Mouse (Mus musculus): ENCODE measurements around the gene Eps8. TPM values are rescaled to one million over a fixed set of nuclear protein-coding genes. Genes with fewer than 3 reads are reported as not detected.

Eps8 gene
- polyA plus RNA-seq (2015; fragmentation: Nextera tagmentation; extraction: Ambion mirVana), result 27.0 and 30.8 TPM in 2 replicates

GRCm38 (mm10) chr6:137654776-137655175 lies at the start of gene Eps8:
Gene Eps8, minus strand, starts transcription at chr6:137654876.
- Histone ChIP-seq H3K4me2 (no peak within 1 kb of the TSS), H3K4me1 (no peaks in the 10 kb centered on the region), H3K36me3 (no peaks in the 10 kb centered on the region), H3K4me3 (no peak within 1 kb of the TSS), H3K9me3 (no peaks in the 10 kb centered on the region), H3K27ac (no peak within 1 kb of the TSS), H3K9ac (no peak within 1 kb of the TSS), H3K27me3 (no peaks in the 10 kb centered on the region)
- 70% methylated on average over 2 of the region's 2 CpGs for WGBS
- no peak for ATAC-seq (ENCODE audit: insufficient number of reproducible peaks, low FRiP score, low TSS enrichment, low read depth)

GRCm38 (mm10) chr6:137703431-137703830 lies 48.8 kb upstream of the Eps8 start:
- H3K9me3 ChIP-seq, result no peaks in the 10 kb centered on the region
- no peak for ATAC-seq (ENCODE audit: insufficient number of reproducible peaks, low FRiP score, low TSS enrichment, low read depth)
- no peak overlapping the region for H3K9ac ChIP-seq
- H3K27me3 ChIP-seq, result no peaks in the 10 kb centered on the region
- no peaks in the 10 kb centered on the region for H3K4me1 ChIP-seq
- H3K4me2 ChIP-seq, result no peak overlapping the region
- H3K27ac ChIP-seq, result no peak overlapping the region
- H3K36me3 ChIP-seq, result no peaks in the 10 kb centered on the region
- no peak overlapping the region for H3K4me3 ChIP-seq
- 75% methylated on average over 7 of the region's 7 CpGs for WGBS

- Histone ChIP-seq H3K9ac (no peak overlapping the region), H3K36me3 (no peaks in the 10 kb centered on the region), H3K4me1 (no peaks in the 10 kb centered on the region), H3K4me2 (no peak overlapping the region), H3K9me3 (no peaks in the 10 kb centered on the region), H3K4me3 (no peak overlapping the region), H3K27me3 (no peaks in the 10 kb centered on the region), H3K27ac (no peak overlapping the region)
- WGBS, result 62% methylated on average over 4 of the region's 4 CpGs
- no peak for ATAC-seq (ENCODE audit: insufficient number of reproducible peaks, low FRiP score, low TSS enrichment, low read depth)
These were observed 48.2 kb upstream of the Eps8 start for GRCm38 (mm10) chr6:137702918-137703317.

GRCm38 (mm10) chr6:137702186-137702585 lies 47.5 kb upstream of the Eps8 start:
- H3K36me3 ChIP-seq, result no peaks in the 10 kb centered on the region
- H3K4me1 ChIP-seq, result no peaks in the 10 kb centered on the region
- no peak overlapping the region for H3K27ac ChIP-seq
- no peaks in the 10 kb centered on the region for H3K27me3 ChIP-seq
- H3K9ac ChIP-seq, result no peak overlapping the region
- H3K4me3 ChIP-seq, result no peak overlapping the region
- no peak overlapping the region for H3K4me2 ChIP-seq
- 84% methylated on average over 3 of the region's 3 CpGs for WGBS
- H3K9me3 ChIP-seq, result no peaks in the 10 kb centered on the region
- no peak for ATAC-seq (ENCODE audit: insufficient number of reproducible peaks, low FRiP score, low TSS enrichment, low read depth)

GRCm38 (mm10) chr6:137699434-137699833 lies 44.8 kb upstream of the Eps8 start:
- Histone ChIP-seq H3K4me1 (no peaks in the 10 kb centered on the region), H3K9me3 (no peaks in the 10 kb centered on the region), H3K36me3 (no peaks in the 10 kb centered on the region), H3K4me3 (no peak overlapping the region), H3K4me2 (no peak overlapping the region), H3K9ac (no peak overlapping the region), H3K27ac (no peak overlapping the region), H3K27me3 (no peaks in the 10 kb centered on the region)
- 80% methylated on average over 7 of the region's 7 CpGs for WGBS
- no peak for ATAC-seq (ENCODE audit: insufficient number of reproducible peaks, low FRiP score, low TSS enrichment, low read depth)

- no peaks in the 10 kb centered on the region for H3K36me3 ChIP-seq
- H3K4me1 ChIP-seq, result no peaks in the 10 kb centered on the region
- no peak overlapping the region for H3K4me2 ChIP-seq
- no peak for ATAC-seq (ENCODE audit: insufficient number of reproducible peaks, low FRiP score, low TSS enrichment, low read depth)
- H3K9me3 ChIP-seq, result no peaks in the 10 kb centered on the region
- 0 out of 2 replicates have a peak overlapping the region, but pooled peaks have one; percentile 33 for H3K27ac ChIP-seq
- H3K27me3 ChIP-seq, result no peaks in the 10 kb centered on the region
- H3K9ac ChIP-seq, result no peak overlapping the region
- H3K4me3 ChIP-seq, result no peak overlapping the region
- 70% methylated on average over 8 of the region's 8 CpGs for WGBS
These were observed 41.9 kb upstream of the Eps8 start for GRCm38 (mm10) chr6:137696445-137697204.

GRCm38 (mm10) chr6:137695046-137695445 lies 40.4 kb upstream of the Eps8 start:
- Histone ChIP-seq H3K9ac (no peak overlapping the region), H3K27ac (no peak overlapping the region), H3K4me2 (no peak overlapping the region), H3K4me3 (no peak overlapping the region), H3K27me3 (no peaks in the 10 kb centered on the region), H3K4me1 (no peaks in the 10 kb centered on the region), H3K36me3 (no peaks in the 10 kb centered on the region), H3K9me3 (no peaks in the 10 kb centered on the region)
- 88% methylated on average over 8 of the region's 8 CpGs for WGBS
- ATAC-seq (ENCODE audit: insufficient number of reproducible peaks, low FRiP score, low TSS enrichment, low read depth), result no peak

- no peak for ATAC-seq (ENCODE audit: insufficient number of reproducible peaks, low FRiP score, low TSS enrichment, low read depth)
- no peaks in the 10 kb centered on the region for H3K9me3 ChIP-seq
- WGBS, result 80% methylated on average over 2 of the region's 2 CpGs
- H3K27ac ChIP-seq, result no peak overlapping the region
- no peaks in the 10 kb centered on the region for H3K36me3 ChIP-seq
- H3K4me3 ChIP-seq, result no peak overlapping the region
- no peak overlapping the region for H3K9ac ChIP-seq
- H3K4me1 ChIP-seq, result no peaks in the 10 kb centered on the region
- no peak overlapping the region for H3K4me2 ChIP-seq
- H3K27me3 ChIP-seq, result no peaks in the 10 kb centered on the region
These were observed 39.6 kb upstream of the Eps8 start for GRCm38 (mm10) chr6:137694310-137694709.

- H3K4me2 ChIP-seq, result no peak overlapping the region
- H3K9ac ChIP-seq, result no peak overlapping the region
- H3K4me1 ChIP-seq, result no peaks in the 10 kb centered on the region
- H3K9me3 ChIP-seq, result no peaks in the 10 kb centered on the region
- no peaks in the 10 kb centered on the region for H3K36me3 ChIP-seq
- H3K27ac ChIP-seq, result no peak overlapping the region
- 24% methylated on average over 2 of the region's 2 CpGs for WGBS
- H3K27me3 ChIP-seq, result no peaks in the 10 kb centered on the region
- no peak for ATAC-seq (ENCODE audit: insufficient number of reproducible peaks, low FRiP score, low TSS enrichment, low read depth)
- H3K4me3 ChIP-seq, result no peak overlapping the region
These were observed 36.0 kb upstream of the Eps8 start for GRCm38 (mm10) chr6:137690550-137691119.

GRCm38 (mm10) chr6:137688506-137689105 lies 33.9 kb upstream of the Eps8 start:
- no peak overlapping the region for H3K4me3 ChIP-seq
- H3K9ac ChIP-seq, result no peak overlapping the region
- no peak for ATAC-seq (ENCODE audit: insufficient number of reproducible peaks, low FRiP score, low TSS enrichment, low read depth)
- no peaks in the 10 kb centered on the region for H3K9me3 ChIP-seq
- no peaks in the 10 kb centered on the region for H3K36me3 ChIP-seq
- no peak overlapping the region for H3K4me2 ChIP-seq
- WGBS, result 58% methylated on average over 11 of the region's 11 CpGs
- no peaks in the 10 kb centered on the region for H3K4me1 ChIP-seq
- H3K27me3 ChIP-seq, result no peaks in the 10 kb centered on the region
- no peak overlapping the region for H3K27ac ChIP-seq

- no peaks in the 10 kb centered on the region for H3K36me3 ChIP-seq
- H3K27ac ChIP-seq, result no peak overlapping the region
- H3K9ac ChIP-seq, result no peak overlapping the region
- WGBS, result 81% methylated on average over 3 of the region's 3 CpGs
- no peak for ATAC-seq (ENCODE audit: insufficient number of reproducible peaks, low FRiP score, low TSS enrichment, low read depth)
- no peaks in the 10 kb centered on the region for H3K4me1 ChIP-seq
- no peak overlapping the region for H3K4me2 ChIP-seq
- no peaks in the 10 kb centered on the region for H3K27me3 ChIP-seq
- no peaks in the 10 kb centered on the region for H3K9me3 ChIP-seq
- no peak overlapping the region for H3K4me3 ChIP-seq
These were observed 33.4 kb upstream of the Eps8 start for GRCm38 (mm10) chr6:137688079-137688478.

GRCm38 (mm10) chr6:137687667-137688066 lies 33.0 kb upstream of the Eps8 start:
- no peak for ATAC-seq (ENCODE audit: insufficient number of reproducible peaks, low FRiP score, low TSS enrichment, low read depth)
- Histone ChIP-seq H3K4me2 (no peak overlapping the region), H3K4me1 (no peaks in the 10 kb centered on the region), H3K9me3 (no peaks in the 10 kb centered on the region), H3K27me3 (no peaks in the 10 kb centered on the region), H3K4me3 (no peak overlapping the region), H3K36me3 (no peaks in the 10 kb centered on the region), H3K27ac (no peak overlapping the region), H3K9ac (no peak overlapping the region)
- 85% methylated on average over 5 of the region's 5 CpGs for WGBS

Data from limb, embryonic 15.5 days (tissue).